Mouse (Mus musculus) embryonic facial prominence, embryonic 12.5 days (tissue): ENCODE results near the gene Cradd. TPM values are rescaled to one million over a fixed set of nuclear protein-coding genes. Genes with fewer than 3 reads are reported as not detected.

Experiments used
- ATAC-seq: fragments of 200-750 bp; cut with Nextera tagmentation; 2 replicates; pipeline ENCODE4 v1.8.0; 2017; ENCODE audit not compliant: insufficient number of reproducible peaks, insufficient read depth, low FRiP score, low TSS enrichment
- H3K27ac ChIP-seq: fragments of 300-500 bp; sonication (generic); 2 replicates; pipeline ENCODE4 v1.5.1; 2016; ENCODE audit warnings: mild to moderate bottlenecking
- H3K27me3 ChIP-seq: fragments of 300-500 bp; sonication (generic); 2 replicates; pipeline ENCODE4 v1.6.1; 2016; ENCODE audit warnings: mild to moderate bottlenecking, moderate library complexity
- H3K36me3 ChIP-seq: fragments of 300-500 bp; sonication (generic); 2 replicates; pipeline ENCODE4 v1.6.1; 2016; ENCODE audit warnings: mild to moderate bottlenecking
- H3K4me1 ChIP-seq: fragments of 300-500 bp; sonication (generic); 2 replicates; pipeline ENCODE4 v1.6.1; 2016
- H3K4me2 ChIP-seq: fragments of 300-500 bp; sonication (generic); replicated peaks from 2 replicates; pipeline ENCODE4 v1.6.1; 2016; ENCODE audit warnings: mild to moderate bottlenecking, moderate library complexity
- H3K4me3 ChIP-seq: fragments of 300-500 bp; sonication (generic); 2 replicates; pipeline ENCODE4 v1.5.1; 2016; ENCODE audit warnings: mild to moderate bottlenecking
- H3K9ac ChIP-seq: fragments of 300-500 bp; sonication (generic); 2 replicates; pipeline ENCODE4 v1.6.1; 2016; ENCODE audit warnings: mild to moderate bottlenecking, moderate library complexity
- H3K9me3 ChIP-seq: fragments of 300-500 bp; sonication (generic); 2 replicates; pipeline ENCODE4 v1.6.1; 2016; ENCODE audit warnings: mild to moderate bottlenecking, moderate library complexity
- WGBS: fragments of 180-500 bp; shearing (Covaris S2); methylation state at CpG from one replicate; pipeline ENCODE4 v1.1.7; 2016; 5-methylcytosine and 5-hydroxymethylcytosine counted together
- polyA plus RNA-seq: library from polyadenylated mRNA; unstranded; fragments of >200 nt; fragmentation: Nextera tagmentation; extraction: Ambion mirVana; gene quantifications from 2 replicates; pipeline ENCODE4 v1.2.1, GENCODE M21; 2016

The Cradd gene
- polyA plus RNA-seq, 1 experiment from 2014 or later: 14.1 TPM

- Histone ChIP-seq H3K9me3 (no peaks in the 10 kb centered on the region), H3K4me1 (peaks cover 40% of the 10 kb centered on the region), H3K4me2 (no peak overlapping the region), H3K27ac (peak overlapping the region; percentile 46; the same call in 1 of the 2 replicates), H3K4me3 (no peak overlapping the region), H3K36me3 (no peaks in the 10 kb centered on the region), H3K9ac (no peak overlapping the region), H3K27me3 (no peaks in the 10 kb centered on the region)
- no peak for ATAC-seq
- WGBS: 29% methylated on average over 9 of the region's 9 CpGs
Measured at GRCm38 (mm10) chr10:95145204-95145926, 178.6 kb downstream of the Cradd start.

- Histone ChIP-seq H3K4me3 (no peak overlapping the region), H3K9ac (no peak overlapping the region), H3K9me3 (no peaks in the 10 kb centered on the region), H3K27me3 (no peaks in the 10 kb centered on the region), H3K27ac (peak overlapping the region; percentile 78; the same call in 1 of the 2 replicates), H3K4me2 (no peak overlapping the region), H3K36me3 (no peaks in the 10 kb centered on the region), H3K4me1 (peaks cover 41% of the 10 kb centered on the region)
- 34% methylated on average over 6 of the region's 6 CpGs for WGBS
- ATAC-seq: no peak
Measured at GRCm38 (mm10) chr10:95144414-95145130, 179.4 kb downstream of the Cradd start.

GRCm38 (mm10) chr10:95143446-95144114 is 180.4 kb downstream of the Cradd start:
- H3K4me3 ChIP-seq: no peak overlapping the region
- no peaks in the 10 kb centered on the region for H3K36me3 ChIP-seq
- peaks cover 43% of the 10 kb centered on the region for H3K4me1 ChIP-seq
- H3K9ac ChIP-seq: no peak overlapping the region
- 10% methylated on average over 2 of the region's 2 CpGs for WGBS
- no peak overlapping the region for H3K4me2 ChIP-seq
- peak overlapping the region; percentile 78 for H3K27ac ChIP-seq
- ATAC-seq: no peak
- no peaks in the 10 kb centered on the region for H3K9me3 ChIP-seq
- H3K27me3 ChIP-seq: no peaks in the 10 kb centered on the region

- Histone ChIP-seq H3K9me3 (no peaks in the 10 kb centered on the region), H3K36me3 (no peaks in the 10 kb centered on the region), H3K9ac (no peak overlapping the region), H3K4me3 (no peak overlapping the region), H3K27ac (peak overlapping the region; percentile 78), H3K4me1 (peaks cover 43% of the 10 kb centered on the region), H3K4me2 (no peak overlapping the region), H3K27me3 (no peaks in the 10 kb centered on the region)
- WGBS: 36% methylated on average over 11 of the region's 11 CpGs
- no peak for ATAC-seq
Measured at GRCm38 (mm10) chr10:95142844-95143435, 181.0 kb downstream of the Cradd start.

GRCm38 (mm10) chr10:95141075-95141474 is 182.9 kb downstream of the Cradd start:
- Histone ChIP-seq H3K4me2 (no peak overlapping the region), H3K27ac (no peak overlapping the region), H3K9me3 (no peaks in the 10 kb centered on the region), H3K4me1 (peaks cover 34% of the 10 kb centered on the region), H3K4me3 (no peak overlapping the region), H3K27me3 (no peaks in the 10 kb centered on the region), H3K36me3 (no peaks in the 10 kb centered on the region), H3K9ac (no peak overlapping the region)
- WGBS: 72% methylated on average over 3 of the region's 3 CpGs
- ATAC-seq: no peak

GRCm38 (mm10) chr10:95140191-95140590 is 183.7 kb downstream of the Cradd start:
- no peaks in the 10 kb centered on the region for H3K27me3 ChIP-seq
- ATAC-seq: no peak
- no peaks in the 10 kb centered on the region for H3K36me3 ChIP-seq
- no peak overlapping the region for H3K4me2 ChIP-seq
- no peak overlapping the region for H3K4me3 ChIP-seq
- H3K4me1 ChIP-seq: peaks cover 28% of the 10 kb centered on the region
- no peak overlapping the region for H3K27ac ChIP-seq
- no peak overlapping the region for H3K9ac ChIP-seq
- H3K9me3 ChIP-seq: no peaks in the 10 kb centered on the region

- no peak overlapping the region for H3K27ac ChIP-seq
Measured at GRCm38 (mm10) chr10:95139645-95140044, 184.3 kb downstream of the Cradd start.

GRCm38 (mm10) chr10:95133057-95133456 is 190.9 kb downstream of the Cradd start:
- H3K27me3 ChIP-seq: no peaks in the 10 kb centered on the region
- no peaks in the 10 kb centered on the region for H3K36me3 ChIP-seq
- no peak overlapping the region for H3K4me3 ChIP-seq
- WGBS: 58% methylated on average over 4 of the region's 4 CpGs
- H3K4me1 ChIP-seq: no peaks in the 10 kb centered on the region
- no peak overlapping the region for H3K27ac ChIP-seq
- no peak overlapping the region for H3K9ac ChIP-seq
- no peak for ATAC-seq
- no peaks in the 10 kb centered on the region for H3K9me3 ChIP-seq
- H3K4me2 ChIP-seq: no peak overlapping the region

More at GRCm38 (mm10) chr10:95139645-95140044, 184.3 kb downstream of the Cradd start:
- peaks cover 23% of the 10 kb centered on the region for H3K4me1 ChIP-seq
- H3K4me2 ChIP-seq: no peak overlapping the region
- no peaks in the 10 kb centered on the region for H3K27me3 ChIP-seq
- no peaks in the 10 kb centered on the region for H3K9me3 ChIP-seq
- ATAC-seq: no peak
- no peak overlapping the region for H3K9ac ChIP-seq
- H3K36me3 ChIP-seq: no peaks in the 10 kb centered on the region
- WGBS: 60% methylated on average over 8 of the region's 8 CpGs
- H3K4me3 ChIP-seq: no peak overlapping the region

Other genes starting within 250 kb of the Cradd start
- gene Socs2, start 93.0 kb upstream of the Cradd start, polyA plus RNA-seq: 70.7 and 73.2 TPM in 2 replicates
- gene Mrpl42, start 177.8 kb upstream of the Cradd start, polyA plus RNA-seq: 310 and 311 TPM in 2 replicates
- 331 and 336 TPM in 2 replicates for gene Ube2n, start 191.0 kb upstream of the Cradd start, polyA plus RNA-seq
- 118 and 122 TPM in 2 replicates for gene Nudt4, start 240.0 kb upstream of the Cradd start, polyA plus RNA-seq